Comparison of ENCODE assay signal across 32 mouse cellular contexts in genomic region chr17:44780353-44780752, GRCm38 (mm10).
"Had no signal": no experiment of that assay in that cellular context is flagged by ENCODE, and none has a peak within 500 bp of the region (broad histone marks: within the 10 kb centered on the region; RNA-seq: fewer than 3 reads in every experiment).

No protein-coding gene starts in this region.

- H3K9ac ChIP-seq: limb, embryonic 12.5 days; limb, embryonic 13.5 days; limb, embryonic 15.5 days; liver, embryonic 12.5 days; liver, embryonic 13.5 days; liver, embryonic 14.5 days; liver, embryonic 15.5 days; liver, postnatal 0 days; lung, embryonic 14.5 days; lung, embryonic 15.5 days; midbrain, embryonic 12.5 days; midbrain, embryonic 13.5 days; midbrain, embryonic 15.5 days; neural tube, embryonic 12.5 days had no signal

- H3K36me3 ChIP-seq: limb, embryonic 10.5 days; limb, embryonic 12.5 days; limb, embryonic 13.5 days; limb, embryonic 15.5 days; liver, embryonic 12.5 days; liver, embryonic 13.5 days; liver, embryonic 15.5 days; lung, embryonic 15.5 days; midbrain, embryonic 10.5 days; midbrain, embryonic 12.5 days; midbrain, embryonic 13.5 days; midbrain, embryonic 15.5 days; neural tube, embryonic 12.5 days had no signal

- H3K27ac ChIP-seq: limb, embryonic 10.5 days; limb, embryonic 12.5 days; limb, embryonic 13.5 days; limb, embryonic 15.5 days; liver, embryonic 12.5 days; liver, embryonic 13.5 days; liver, embryonic 14.5 days; liver, embryonic 15.5 days; lung, embryonic 15.5 days; macrophage; midbrain, embryonic 10.5 days; midbrain, embryonic 12.5 days; midbrain, embryonic 13.5 days; midbrain, embryonic 15.5 days; neural tube, embryonic 12.5 days had no signal

- H3K4me2 ChIP-seq: limb, embryonic 12.5 days; limb, embryonic 13.5 days; limb, embryonic 15.5 days; liver, embryonic 11.5 days; liver, embryonic 12.5 days; liver, embryonic 13.5 days; liver, embryonic 15.5 days; lung, embryonic 14.5 days; lung, embryonic 15.5 days; midbrain, embryonic 11.5 days; midbrain, embryonic 12.5 days; midbrain, embryonic 13.5 days; midbrain, embryonic 15.5 days; neural tube, embryonic 12.5 days had no signal

- ATAC-seq: liver, embryonic 12.5 days; liver, postnatal 0 days; lung, postnatal 0 days; midbrain, embryonic 13.5 days; midbrain, embryonic 15.5 days; midbrain, embryonic 16.5 days had no signal

- DNase-seq: left cerebral cortex, postnatal 4 days; liver; liver, embryonic 13.5 days; liver, postnatal 0 days; lung, adult 18-20 months; lung, adult 2 months; lung, embryonic 14.5 days; lung, postnatal 10 days; lung, postnatal 14 days; lung, postnatal 36 days; lung, postnatal 4 days; midbrain, embryonic 14.5 days had no signal

- H3K4me1 ChIP-seq: neural tube, embryonic 12.5 days had no signal

- H3K9me3 ChIP-seq: limb, embryonic 10.5 days; limb, embryonic 12.5 days; limb, embryonic 13.5 days; limb, embryonic 15.5 days; liver, embryonic 12.5 days; lung, embryonic 15.5 days; megakaryocyte, embryonic 14.5 days; midbrain, embryonic 10.5 days; midbrain, embryonic 13.5 days; midbrain, embryonic 15.5 days; neural tube, embryonic 12.5 days had no signal

- H3K4me3 ChIP-seq: limb, embryonic 10.5 days; limb, embryonic 12.5 days; limb, embryonic 13.5 days; limb, embryonic 15.5 days; liver, embryonic 12.5 days; liver, embryonic 13.5 days; liver, embryonic 15.5 days; lung, embryonic 15.5 days; midbrain, embryonic 10.5 days; midbrain, embryonic 12.5 days; midbrain, embryonic 13.5 days; midbrain, embryonic 15.5 days; myocyte; neural tube, embryonic 12.5 days had no signal

- H3K27me3 ChIP-seq: limb, embryonic 12.5 days; limb, embryonic 13.5 days; limb, embryonic 15.5 days; liver, embryonic 12.5 days; liver, embryonic 13.5 days; liver, embryonic 15.5 days; lung, embryonic 15.5 days; megakaryocyte, embryonic 14.5 days; midbrain, embryonic 12.5 days; midbrain, embryonic 13.5 days; midbrain, embryonic 15.5 days; neural tube, embryonic 12.5 days had no signal
